Mouse (Mus musculus): Measurements from ENCODE around the gene Sema6d. TPM values are rescaled to one million over a fixed set of nuclear protein-coding genes. Genes with fewer than 3 reads are reported as not detected.

Sema6d gene
- polyA plus RNA-seq, 2 experiments = 2.2 to 3.2 TPM

- Histone ChIP-seq H3K9ac (replicated peaks) (no peak overlapping the region), H3K27ac (no peak overlapping the region), H3K4me2 (ENCODE audit: low read depth) (no peak overlapping the region), H3K27me3 (ENCODE audit: control insufficient read depth, insufficient read depth, low read length) (no peaks in the 10 kb centered on the region), H3K4me1 (replicated peaks; ENCODE audit: control insufficient read depth in 2 of 2, insufficient read depth in 2 of 2, low read length in 1 of 2) (no peaks in the 10 kb centered on the region), H3K4me3 (ENCODE audit: insufficient read depth in 1 of 2, low read depth in 2 of 2, low read length in 2 of 2) (no peak overlapping the region), H3K36me3 (replicated peaks; ENCODE audit: control insufficient read depth, insufficient read depth, low read depth) (no peaks in the 10 kb centered on the region), H3K9me3 (ENCODE audit: control insufficient read depth, low read length) (no peaks in the 10 kb centered on the region)
- TF ChIP-seq EP300 (IDR thresholded peaks at IDR 0.05; ENCODE audit: low read depth) (no peak), CTCF (IDR thresholded peaks at IDR 0.05; ENCODE audit: low read depth) (no peak)
- 41% methylated on average over 2 of the region's 2 CpGs for WGBS (ENCODE audit: insufficient replicate concordance)
- ATAC-seq (ENCODE audit: insufficient read depth) = no peak
- no peak for DNase-seq (ENCODE audit: low read depth in 3 of 3, low spot score in 3 of 3)
Observed at GRCm38 (mm10) chr2:124455881-124456280, 366.1 kb downstream of the Sema6d start.

- ATAC-seq (ENCODE audit: insufficient read depth) (no peak), DNase-seq (ENCODE audit: low read depth in 3 of 3, low spot score in 3 of 3) (no peak)
- Histone ChIP-seq H3K4me1 (replicated peaks; ENCODE audit: control insufficient read depth in 2 of 2, insufficient read depth in 2 of 2, low read length in 1 of 2) (no peaks in the 10 kb centered on the region; a peak in 1 of 4 replicates), H3K9me3 (ENCODE audit: control insufficient read depth, low read length) (no peaks in the 10 kb centered on the region), H3K4me2 (ENCODE audit: low read depth) (no peak overlapping the region), H3K9ac (replicated peaks) (no peak overlapping the region), H3K27ac (no peak overlapping the region), H3K36me3 (replicated peaks; ENCODE audit: control insufficient read depth, insufficient read depth, low read depth) (no peaks in the 10 kb centered on the region), H3K27me3 (ENCODE audit: control insufficient read depth, insufficient read depth, low read length) (no peaks in the 10 kb centered on the region), H3K4me3 (ENCODE audit: insufficient read depth in 1 of 2, low read depth in 2 of 2, low read length in 2 of 2) (no peak overlapping the region)
- WGBS (ENCODE audit: insufficient replicate concordance) = 81% methylated on average over 4 of the region's 4 CpGs
- TF ChIP-seq EP300 (IDR thresholded peaks at IDR 0.05; ENCODE audit: low read depth) = no peak
- no peak for TF ChIP-seq CTCF (IDR thresholded peaks at IDR 0.05; ENCODE audit: low read depth)
Observed at GRCm38 (mm10) chr2:124456999-124457398, 367.2 kb downstream of the Sema6d start.

GRCm38 (mm10) chr2:124458028-124458427 is 368.3 kb downstream of the Sema6d start:
- no peak overlapping the region for H3K9ac ChIP-seq (replicated peaks)
- no peak overlapping the region for H3K27ac ChIP-seq
- TF ChIP-seq EP300 (IDR thresholded peaks at IDR 0.05; ENCODE audit: low read depth) (no peak), CTCF (IDR thresholded peaks at IDR 0.05; ENCODE audit: low read depth) (no peak)
- H3K4me1 ChIP-seq (replicated peaks; ENCODE audit: control insufficient read depth in 2 of 2, insufficient read depth in 2 of 2, low read length in 1 of 2) = no peaks in the 10 kb centered on the region; a peak in 1 of 4 replicates
- no peaks in the 10 kb centered on the region for H3K27me3 ChIP-seq (ENCODE audit: control insufficient read depth, insufficient read depth, low read length)
- no peaks in the 10 kb centered on the region for H3K36me3 ChIP-seq (replicated peaks; ENCODE audit: control insufficient read depth, insufficient read depth, low read depth)
- 39% methylated on average over 2 of the region's 2 CpGs for WGBS (ENCODE audit: insufficient replicate concordance)
- no peaks in the 10 kb centered on the region for H3K9me3 ChIP-seq (ENCODE audit: control insufficient read depth, low read length)
- ATAC-seq (ENCODE audit: insufficient read depth) (no peak), DNase-seq (ENCODE audit: low read depth in 3 of 3, low spot score in 3 of 3) (no peak)
- no peak overlapping the region for H3K4me3 ChIP-seq (ENCODE audit: insufficient read depth in 1 of 2, low read depth in 2 of 2, low read length in 2 of 2)
- no peak overlapping the region for H3K4me2 ChIP-seq (ENCODE audit: low read depth)

- H3K4me3 ChIP-seq (ENCODE audit: insufficient read depth in 1 of 2, low read depth in 2 of 2, low read length in 2 of 2) = no peak overlapping the region
- no peak overlapping the region for H3K4me2 ChIP-seq (ENCODE audit: low read depth)
- no peaks in the 10 kb centered on the region; a peak in 1 of 4 replicates for H3K4me1 ChIP-seq (replicated peaks; ENCODE audit: control insufficient read depth in 2 of 2, insufficient read depth in 2 of 2, low read length in 1 of 2)
- H3K9me3 ChIP-seq (ENCODE audit: control insufficient read depth, low read length) = no peaks in the 10 kb centered on the region
- no peaks in the 10 kb centered on the region for H3K36me3 ChIP-seq (replicated peaks; ENCODE audit: control insufficient read depth, insufficient read depth, low read depth)
- no peak overlapping the region for H3K27ac ChIP-seq
- no peak overlapping the region for H3K9ac ChIP-seq (replicated peaks)
- ATAC-seq (ENCODE audit: insufficient read depth) (no peak), DNase-seq (ENCODE audit: low read depth in 3 of 3, low spot score in 3 of 3) (no peak)
- TF ChIP-seq EP300 (IDR thresholded peaks at IDR 0.05; ENCODE audit: low read depth) = no peak
- no peak for TF ChIP-seq CTCF (IDR thresholded peaks at IDR 0.05; ENCODE audit: low read depth)
- 35% methylated on average over 2 of the region's 2 CpGs for WGBS (ENCODE audit: insufficient replicate concordance)
- no peaks in the 10 kb centered on the region for H3K27me3 ChIP-seq (ENCODE audit: control insufficient read depth, insufficient read depth, low read length)
Observed at GRCm38 (mm10) chr2:124460956-124461355, 371.2 kb downstream of the Sema6d start.

GRCm38 (mm10) chr2:124461378-124461851 is 371.6 kb downstream of the Sema6d start:
- H3K4me3 ChIP-seq (ENCODE audit: insufficient read depth in 1 of 2, low read depth in 2 of 2, low read length in 2 of 2) = no peak overlapping the region
- no peaks in the 10 kb centered on the region for H3K27me3 ChIP-seq (ENCODE audit: control insufficient read depth, insufficient read depth, low read length)
- ATAC-seq (ENCODE audit: insufficient read depth) = no peak
- H3K9me3 ChIP-seq (ENCODE audit: control insufficient read depth, low read length) = no peaks in the 10 kb centered on the region
- H3K27ac ChIP-seq = no peak overlapping the region
- no peak overlapping the region for H3K9ac ChIP-seq (replicated peaks)
- no peaks in the 10 kb centered on the region for H3K36me3 ChIP-seq (replicated peaks; ENCODE audit: control insufficient read depth, insufficient read depth, low read depth)
- 54% methylated on average over 3 of the region's 3 CpGs for WGBS (ENCODE audit: insufficient replicate concordance)
- TF ChIP-seq CTCF (IDR thresholded peaks at IDR 0.05; ENCODE audit: low read depth) = no peak
- no peak for TF ChIP-seq EP300 (IDR thresholded peaks at IDR 0.05; ENCODE audit: low read depth)
- H3K4me1 ChIP-seq (replicated peaks; ENCODE audit: control insufficient read depth in 2 of 2, insufficient read depth in 2 of 2, low read length in 1 of 2) = no peaks in the 10 kb centered on the region; a peak in 1 of 4 replicates
- H3K4me2 ChIP-seq (ENCODE audit: low read depth) = no peak overlapping the region
- DNase-seq (ENCODE audit: low read depth in 3 of 3, low spot score in 3 of 3) = no peak
